Mouse (Mus musculus) T-helper 2 cell (primary cell): ENCODE data around the gene Il12rb1.
"Not testable (repeated sequence)": the region's sequence is repeated elsewhere in the genome, so short reads cannot be mapped to it uniquely, and the experiment has no call there.

Experiments
- in situ Hi-C: fragments of 300-600 bp; cut with MboI, MseI; formaldehyde crosslinking; loops from one replicate; pipeline ENCODE4 v1.15.1; 2025; ENCODE audit warnings: high pct_unique_total_duplicates

Il12rb1 gene

DNA sequence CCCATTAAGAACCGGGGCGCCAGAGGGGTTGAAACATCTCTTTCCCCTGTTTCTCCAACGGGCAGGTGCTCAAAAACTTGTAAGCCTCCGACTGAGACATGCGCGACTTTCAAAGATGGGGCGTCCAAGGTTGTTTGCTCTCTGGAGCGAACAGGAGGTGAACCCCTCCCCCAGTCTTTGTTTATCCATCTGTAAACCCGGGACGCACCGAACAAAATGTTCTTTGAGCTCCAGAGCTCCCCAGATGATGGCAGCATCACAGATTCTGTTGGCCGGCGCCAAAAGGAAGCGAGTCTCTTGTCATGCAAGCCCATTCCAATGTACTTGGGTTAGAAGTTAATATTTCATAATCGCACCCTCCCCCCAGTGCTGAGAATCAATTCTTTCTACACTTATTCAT is 10.0 kb upstream of the Il12rb1 start:
- in situ Hi-C loops: no loop called here

DNA sequence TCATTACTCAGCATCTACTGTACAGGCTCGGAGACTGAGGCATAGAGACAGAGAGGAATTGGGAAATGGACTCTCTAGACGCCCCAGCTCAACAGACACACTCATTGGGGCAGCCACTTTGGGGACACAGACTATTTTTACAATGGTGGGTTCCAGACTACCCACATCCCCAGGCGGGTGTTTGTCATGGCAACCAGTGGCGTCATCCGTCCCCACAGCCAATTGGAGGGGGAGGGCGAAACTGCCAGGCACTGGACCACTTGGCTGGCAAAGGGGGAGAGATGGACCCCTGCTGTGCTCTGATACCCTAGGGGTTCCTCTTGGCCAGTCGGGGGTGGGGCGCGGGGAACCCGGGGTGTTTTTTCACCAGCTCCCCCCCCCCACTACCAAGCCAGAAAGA is 7.6 kb upstream of the Il12rb1 start:
- in situ Hi-C loops: no loop called here

GRCm38 (mm10) chr8:70801156-70801555 is 7.1 kb upstream of the Il12rb1 start:
- in situ Hi-C loops: no loop called here

DNA sequence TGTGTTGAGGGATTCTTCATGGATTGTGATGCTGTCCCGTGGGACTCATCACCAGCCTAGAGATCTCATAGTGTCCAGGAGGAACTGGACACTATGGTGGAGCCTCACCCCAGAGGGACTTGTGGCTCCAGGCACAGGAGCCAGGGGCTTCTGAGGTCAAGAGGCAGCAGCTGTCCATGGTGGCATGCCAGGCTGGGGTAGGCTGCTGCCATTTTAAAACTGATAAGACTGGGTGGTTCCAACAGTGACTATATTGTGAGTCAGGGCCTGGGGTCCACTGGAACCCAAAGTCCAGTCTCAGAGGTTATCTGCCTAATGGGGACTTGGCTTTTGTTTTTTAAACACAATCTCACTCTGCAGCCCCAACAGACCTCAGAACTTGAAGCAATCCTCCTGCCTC is 6.4 kb upstream of the Il12rb1 start:
- in situ Hi-C loops: no loop called here

GRCm38 (mm10) chr8:70802786-70803510 is 5.3 kb upstream of the Il12rb1 start:
- in situ Hi-C loops: no loop called here

- in situ Hi-C loops: no loop called here
Measured at GRCm38 (mm10) chr8:70803761-70804480, 4.3 kb upstream of the Il12rb1 start.

DNA sequence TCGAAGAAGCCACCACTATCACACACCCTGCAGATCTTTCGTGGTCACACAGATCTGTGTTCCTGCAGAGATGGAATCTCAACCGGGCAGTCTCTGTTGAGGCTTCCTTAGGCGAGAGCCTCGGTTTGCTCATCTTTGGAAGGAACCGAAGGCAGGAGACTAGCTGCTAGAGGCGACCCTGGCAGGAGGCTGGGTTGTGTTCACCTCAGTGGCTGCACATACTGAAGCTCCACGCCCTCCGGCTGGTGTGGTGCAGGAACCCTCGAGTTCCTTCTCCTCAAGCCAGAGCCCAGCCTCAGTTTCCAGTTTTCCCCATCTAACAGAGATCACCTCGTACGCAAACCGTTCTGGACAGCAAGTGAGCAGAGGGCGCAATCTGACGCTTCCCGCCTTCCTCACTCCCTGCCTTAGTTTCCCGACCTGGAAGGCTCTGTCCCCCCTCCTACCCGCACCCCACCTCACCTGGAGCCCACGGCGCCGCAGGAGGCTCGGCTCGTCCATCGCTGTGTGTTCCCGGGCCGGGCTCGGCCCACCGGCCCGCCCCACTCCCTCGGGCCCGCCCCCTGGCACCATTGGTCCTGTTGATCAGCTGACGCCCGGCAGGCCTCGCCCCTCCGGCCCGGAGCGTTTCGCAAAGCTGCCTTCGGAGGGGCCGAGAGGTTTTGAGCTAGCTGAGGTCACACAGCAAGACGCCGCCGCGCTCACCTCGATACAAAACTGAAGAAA is 3.6 kb upstream of the Il12rb1 start, which contains the start of gene Mast3:
Gene Mast3, minus strand, starts transcription at position 574 of the 726 bp plus-strand sequence.
- in situ Hi-C loops: no loop called here

DNA sequence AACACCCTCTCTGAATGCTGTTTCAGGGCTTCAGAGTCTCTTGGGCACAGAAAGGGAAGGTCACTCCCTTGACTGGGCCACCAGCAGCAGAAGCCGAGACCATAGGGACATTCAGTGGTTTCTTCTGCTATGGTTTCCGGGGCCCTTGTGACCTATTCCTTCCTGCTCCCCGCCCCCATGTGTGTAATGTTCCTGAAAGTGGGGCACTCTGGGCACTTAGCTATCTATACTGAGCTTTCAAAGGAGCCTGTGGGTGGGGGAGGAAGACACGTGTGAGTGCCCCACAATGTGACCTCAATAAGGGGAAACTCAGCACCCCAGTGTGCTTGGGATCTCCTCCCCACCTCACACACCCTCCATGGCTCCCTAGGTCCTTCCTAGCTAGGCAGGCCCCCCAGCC is 1.7 kb upstream of the Il12rb1 start:
- in situ Hi-C loops: no loop called here

DNA sequence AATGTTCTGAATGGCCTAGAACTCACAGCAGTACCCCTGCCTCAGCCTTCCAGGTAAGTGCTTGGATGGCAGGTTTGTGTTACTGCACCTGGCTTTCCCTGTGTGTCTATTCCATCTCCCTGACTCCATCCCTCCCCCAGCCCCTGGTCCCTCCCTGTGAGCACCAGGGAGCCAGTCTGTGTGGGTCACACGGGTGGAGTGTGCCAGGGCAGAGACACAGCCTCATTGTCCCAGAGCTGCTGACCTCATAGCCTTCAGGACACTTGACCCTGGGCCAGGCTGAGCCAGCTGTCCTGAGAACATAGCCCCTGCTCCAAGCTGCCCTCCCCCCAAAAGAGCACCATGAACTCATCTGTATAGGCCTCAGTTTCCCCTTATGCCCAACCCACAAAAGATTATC is 945 bp upstream of the Il12rb1 start:
- in situ Hi-C loops: no loop called here

DNA sequence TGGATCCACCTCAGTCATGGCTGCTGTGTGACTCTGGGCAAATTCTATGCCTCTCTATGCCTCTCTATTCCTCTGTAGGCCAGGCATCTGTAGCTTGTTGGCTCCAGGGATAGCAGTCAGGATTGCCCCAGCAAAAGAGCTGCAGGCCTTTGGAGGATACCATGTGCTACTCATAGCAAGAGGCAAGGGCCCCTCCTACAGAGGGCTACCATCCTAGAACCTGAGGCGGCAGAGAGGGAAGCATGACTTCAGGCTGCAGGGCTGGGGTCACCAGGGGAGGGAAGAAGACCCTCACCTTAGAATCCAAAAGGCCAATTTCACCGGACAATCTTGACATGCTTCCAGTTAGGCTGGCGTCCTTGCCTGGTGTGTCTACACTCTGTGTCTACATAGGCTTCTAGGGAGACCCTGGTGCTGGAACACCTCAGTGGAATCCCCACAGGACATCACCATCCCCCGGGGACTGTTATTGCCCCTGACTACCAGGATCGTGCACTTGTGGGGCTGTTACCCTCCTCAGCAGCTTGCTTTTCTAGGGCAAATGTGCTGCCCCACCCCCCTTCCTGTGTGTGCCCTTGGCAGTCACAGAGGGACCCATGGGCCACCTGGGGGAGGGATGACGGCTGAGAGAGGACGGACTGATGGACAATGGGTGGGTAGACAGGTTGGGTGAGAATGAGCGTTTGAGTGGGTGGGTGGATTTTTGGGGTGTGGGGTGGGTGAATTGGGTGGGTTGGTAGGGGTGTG is 879 bp downstream of the Il12rb1 start:
- in situ Hi-C loops: no loop called here

- in situ Hi-C loops: loop anchor here (5.0 kb wide), 1 partner anchor 51 kb away; the partner anchor contains the start of gene Kcnn1
Measured at GRCm38 (mm10) chr8:70810962-70811680, 2.9 kb downstream of the Il12rb1 start.

DNA sequence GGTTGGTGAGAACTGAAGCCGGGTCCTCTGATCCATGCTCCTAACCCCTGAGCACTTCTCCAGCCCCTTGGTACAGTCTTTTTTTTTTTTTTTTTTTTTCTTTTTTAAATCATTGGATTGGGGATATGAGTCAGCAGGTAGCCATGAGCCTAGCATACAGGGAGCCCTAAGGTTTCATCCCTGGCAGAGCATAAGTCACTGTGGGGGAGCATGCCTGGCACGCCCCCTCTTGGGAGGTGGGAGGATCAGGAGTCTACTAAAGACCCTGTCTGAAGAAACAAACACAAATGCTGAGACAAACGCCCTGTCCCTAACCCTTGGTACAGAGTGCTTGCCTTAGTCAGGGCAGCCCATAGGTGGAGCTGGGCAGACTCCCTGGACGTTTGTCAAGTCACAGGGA is 3.8 kb downstream of the Il12rb1 start:
- in situ Hi-C loops: loop anchor here (5.0 kb wide), 1 partner anchor 50 kb away; the partner anchor contains the start of gene Kcnn1

DNA sequence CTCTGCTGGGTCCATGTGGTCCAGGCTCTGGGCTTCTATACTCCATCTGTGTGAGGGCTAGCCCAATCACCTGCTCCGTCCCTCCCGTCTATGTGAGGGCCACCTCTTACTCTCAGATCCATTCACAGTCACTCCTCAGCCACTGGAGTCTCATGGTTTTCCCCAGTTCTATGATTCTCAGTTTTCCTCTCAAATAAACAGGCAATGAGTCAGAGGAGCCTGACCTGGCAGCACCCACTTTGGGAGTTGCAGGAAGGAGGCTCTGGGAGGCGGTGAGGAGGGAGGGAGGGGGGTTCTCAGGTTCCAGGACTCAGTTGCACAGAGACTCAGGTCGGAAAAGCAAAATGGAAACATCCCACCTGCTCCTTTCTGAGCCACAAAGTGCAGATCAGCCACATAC is 4.6 kb downstream of the Il12rb1 start:
- in situ Hi-C loops: loop anchor here (5.0 kb wide), 1 partner anchor 49 kb away; the partner anchor contains the start of gene Kcnn1

DNA sequence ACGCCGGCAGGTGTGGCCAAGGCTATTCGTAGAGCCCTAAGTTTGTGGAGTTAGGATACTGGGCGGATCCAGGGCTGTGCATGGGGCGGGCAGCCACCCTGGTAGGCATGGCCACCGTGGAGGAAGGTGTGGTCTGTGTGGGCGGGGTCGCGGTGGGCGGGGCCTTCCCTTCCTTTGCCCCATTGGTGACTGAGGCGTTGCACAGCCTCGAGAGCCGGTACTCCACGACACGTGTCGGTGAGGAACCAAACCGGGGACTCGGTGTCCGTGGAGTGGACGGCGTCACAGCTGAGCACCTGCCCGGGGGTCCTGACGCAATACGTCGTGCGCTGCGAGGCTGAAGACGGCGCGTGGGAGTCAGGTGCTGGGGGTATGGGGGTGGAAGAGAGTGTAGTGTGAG is 8.4 kb downstream of the Il12rb1 start:
- in situ Hi-C loops: no loop called here

DNA sequence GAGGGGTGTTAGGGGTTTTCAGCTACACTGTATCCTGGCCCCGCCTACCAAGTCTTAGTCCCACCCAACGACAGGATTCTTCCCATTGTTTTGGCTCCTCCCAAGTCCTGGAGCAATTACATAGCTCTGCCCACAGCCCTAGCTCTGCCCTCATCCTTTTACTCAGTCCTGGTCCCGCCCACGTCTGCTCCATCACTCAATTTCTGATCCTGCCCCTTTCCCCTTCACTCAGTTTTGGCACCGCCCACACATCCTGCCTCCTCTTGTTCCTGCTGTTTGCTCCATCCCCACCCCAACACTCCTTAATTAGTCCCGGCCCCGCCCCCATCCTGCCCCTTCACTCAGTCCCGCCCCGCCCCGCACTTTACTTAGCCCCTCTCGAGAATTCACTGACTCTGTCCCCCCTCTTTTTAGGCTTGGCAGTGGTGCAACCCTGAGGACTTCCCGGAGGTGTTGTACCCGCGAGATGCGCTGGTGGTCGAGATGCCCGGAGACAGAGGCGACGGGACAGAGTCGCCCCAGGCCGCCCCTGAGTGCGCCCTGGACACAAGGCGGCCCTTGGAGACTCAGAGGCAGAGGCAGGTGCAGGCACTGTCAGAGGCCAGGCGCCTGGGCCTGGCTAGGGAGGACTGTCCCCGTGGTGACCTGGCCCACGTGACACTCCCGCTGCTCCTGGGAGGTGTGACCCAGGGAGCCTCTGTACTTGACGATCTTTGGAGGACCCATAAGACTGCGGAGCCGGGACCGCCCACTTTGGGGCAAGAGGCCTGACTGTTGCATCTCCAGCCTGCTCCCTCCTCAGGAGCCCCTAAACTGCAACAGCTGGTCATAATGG is 12.1 kb downstream of the Il12rb1 start:
- in situ Hi-C loops: no loop called here

DNA sequence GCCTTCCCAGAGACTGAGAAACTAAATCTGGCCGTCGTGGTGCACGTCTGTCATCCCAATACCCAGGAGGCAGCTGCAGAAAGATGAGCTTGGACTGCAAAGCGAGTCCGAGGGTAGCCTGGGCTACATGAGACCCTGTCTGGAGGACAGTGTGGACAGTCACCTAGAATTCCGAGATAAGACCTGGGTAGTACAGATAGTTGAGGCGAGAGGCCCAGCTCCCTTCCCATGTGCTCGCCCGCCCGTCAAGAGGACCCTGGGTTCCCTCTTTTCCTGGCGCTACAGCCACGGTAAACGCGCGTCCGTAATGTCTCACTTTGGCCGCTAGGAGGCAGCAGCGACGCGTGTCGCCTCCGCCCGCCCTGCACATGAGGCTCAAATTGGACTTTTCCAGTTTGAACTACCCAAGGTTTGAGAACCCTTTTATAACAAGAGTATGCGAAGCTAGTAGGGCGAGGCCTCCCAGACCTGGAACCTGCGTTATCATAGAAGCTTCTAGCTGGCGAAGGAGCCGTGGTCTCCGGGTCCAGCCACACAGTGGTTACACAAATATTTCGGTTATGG is 13.2 kb downstream of the Il12rb1 start:
- in situ Hi-C loops: no loop called here

DNA sequence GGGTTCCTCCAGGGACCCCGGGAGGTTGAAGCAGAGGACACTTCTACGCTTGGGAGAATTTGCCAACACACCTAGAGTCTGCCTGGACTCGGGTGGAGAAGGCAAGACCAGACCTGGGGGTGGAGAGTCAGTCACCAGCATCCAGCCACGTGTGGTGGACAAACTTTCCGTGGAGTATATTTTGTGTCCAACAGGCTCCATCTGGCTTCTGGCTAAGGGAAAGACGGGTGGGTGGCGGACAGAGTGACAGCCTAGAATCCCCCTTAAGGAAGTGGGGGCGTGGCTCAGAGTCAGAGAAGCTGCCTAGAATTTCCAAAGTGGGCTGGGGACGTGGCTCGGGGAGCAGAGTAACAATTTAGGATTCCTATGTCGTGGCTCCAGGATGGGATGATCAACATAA is 13.7 kb downstream of the Il12rb1 start:
- in situ Hi-C loops: no loop called here

DNA sequence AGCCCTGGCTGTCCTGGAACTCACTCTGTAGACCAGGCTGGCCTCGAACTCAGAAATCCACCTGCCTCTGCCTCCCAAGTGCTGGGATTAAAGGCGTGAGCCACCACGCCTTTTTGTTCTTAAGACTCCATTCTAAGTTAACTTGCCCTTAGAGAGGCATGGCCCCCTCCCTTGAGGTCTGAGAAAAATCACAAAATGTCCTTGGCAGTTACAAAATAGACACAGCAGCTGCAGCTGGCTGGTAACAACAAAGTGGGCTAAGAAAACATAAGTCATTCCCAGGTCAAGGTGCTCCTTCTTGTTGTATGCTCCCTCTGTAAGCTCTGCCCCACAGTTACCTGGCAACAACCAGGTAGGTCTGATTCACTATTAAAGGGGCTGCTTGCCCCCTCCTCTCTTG is 14.3 kb downstream of the Il12rb1 start:
- in situ Hi-C loops: not testable (repeated sequence)

DNA sequence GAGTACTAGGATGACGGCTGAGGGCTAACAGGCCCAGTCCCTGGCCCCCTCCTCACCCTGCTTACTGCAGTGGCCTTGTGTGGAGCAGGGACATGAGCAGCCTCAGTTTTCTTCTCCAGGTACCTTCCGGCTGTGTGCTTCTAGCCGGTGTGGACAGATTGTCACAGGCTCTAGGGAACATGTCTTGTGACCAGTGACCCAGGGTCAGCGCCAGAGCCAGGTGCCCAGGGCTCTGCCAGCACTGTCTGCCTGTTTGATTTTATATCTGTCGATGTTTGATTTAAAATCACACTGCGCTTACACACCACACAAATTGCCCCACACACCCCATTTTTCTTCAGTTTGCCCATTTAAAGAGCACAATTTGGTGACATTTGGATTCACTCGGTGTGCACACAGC is 15.6 kb downstream of the Il12rb1 start:
- in situ Hi-C loops: no loop called here

DNA sequence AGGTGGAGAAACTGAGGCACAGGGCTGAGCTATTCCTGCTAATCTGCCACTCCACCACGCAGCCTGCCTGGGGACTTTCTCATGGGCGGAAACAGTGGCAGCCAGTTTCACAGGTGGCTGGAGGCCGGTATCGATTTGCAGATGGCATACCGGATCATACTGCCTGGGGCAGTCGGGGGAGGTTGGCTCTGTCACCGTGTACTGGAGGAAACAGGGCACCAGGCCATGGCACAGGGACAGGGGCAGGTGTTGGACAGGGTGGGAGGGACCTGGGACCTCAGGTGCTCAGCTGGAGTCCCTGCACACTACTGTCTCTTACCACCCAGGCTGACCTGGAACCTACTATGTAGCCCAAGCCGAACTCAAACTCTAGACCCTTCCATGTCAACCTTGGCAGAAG is 17.6 kb downstream of the Il12rb1 start:
- in situ Hi-C loops: no loop called here
